Mouse (Mus musculus) right cerebral cortex, adult 18-20 months (tissue): ENCODE measurements at regions not wholly inside any gene's neighbourhood (a gene's known extent, or its start where the extent isn't known, plus 50 kb on each side); places are given as distances from the start of the nearest gene placed in this dataset.
A peak's percentile ranks its signal among the peaks of the same experiment; 100 is the strongest.

ENCODE experiments used
- DNase-seq: peaks from one replicate; pipeline ENCODE4 v3.0.0; 2022; ENCODE audit warnings: mixed read lengths

- no peak for DNase-seq
These were observed 317.3 kb upstream of the C030005K15Rik start for GRCm38 (mm10) chr10:98043873-98044272.

GRCm38 (mm10) chr10:98044579-98044978 is 318.0 kb upstream of the C030005K15Rik start:
- DNase-seq, result no peak

GRCm38 (mm10) chr10:98073432-98073831 is 346.9 kb upstream of the C030005K15Rik start:
- DNase-seq, result no peak

GRCm38 (mm10) chr10:98084881-98085280 is 358.3 kb upstream of the C030005K15Rik start:
- DNase-seq, result no peak

GRCm38 (mm10) chr10:98116296-98116695 is 389.7 kb upstream of the C030005K15Rik start:
- no peak for DNase-seq

- DNase-seq, result no peak
These were observed 399.2 kb upstream of the C030005K15Rik start for GRCm38 (mm10) chr10:98125713-98126112.

- DNase-seq, result no peak
These were observed 408.5 kb upstream of the C030005K15Rik start for GRCm38 (mm10) chr10:98135026-98135425.

- DNase-seq, result no peak
These were observed 419.2 kb upstream of the C030005K15Rik start for GRCm38 (mm10) chr10:98145773-98146172.

- no peak for DNase-seq
These were observed 420.7 kb upstream of the C030005K15Rik start for GRCm38 (mm10) chr10:98146998-98147863.

- no peak for DNase-seq
These were observed 429.4 kb upstream of the C030005K15Rik start for GRCm38 (mm10) chr10:98155982-98156381.

- no peak for DNase-seq
These were observed 459.1 kb upstream of the C030005K15Rik start for GRCm38 (mm10) chr10:98185666-98186065.

GRCm38 (mm10) chr10:98196852-98197251 is 470.3 kb upstream of the C030005K15Rik start:
- no peak for DNase-seq

- DNase-seq, result no peak
These were observed 483.7 kb upstream of the C030005K15Rik start for GRCm38 (mm10) chr10:98210246-98210645.

- peak; percentile 46 for DNase-seq
These were observed 486.5 kb upstream of the C030005K15Rik start for GRCm38 (mm10) chr10:98212876-98213587.

- no peak for DNase-seq
These were observed 504.5 kb upstream of the C030005K15Rik start for GRCm38 (mm10) chr10:98231017-98231416.

GRCm38 (mm10) chr10:98231705-98232235 is 505.2 kb upstream of the C030005K15Rik start:
- DNase-seq, result no peak

GRCm38 (mm10) chr10:98248311-98248710 is 521.8 kb upstream of the C030005K15Rik start:
- DNase-seq, result no peak

GRCm38 (mm10) chr10:98257980-98258707 is 531.6 kb upstream of the C030005K15Rik start:
- no peak for DNase-seq

- DNase-seq, result no peak
These were observed 532.7 kb upstream of the C030005K15Rik start for GRCm38 (mm10) chr10:98259283-98259682.

GRCm38 (mm10) chr10:98268511-98268910 is 542.0 kb upstream of the C030005K15Rik start:
- no peak for DNase-seq

- DNase-seq, result no peak
These were observed 565.1 kb upstream of the C030005K15Rik start for GRCm38 (mm10) chr10:98291617-98292016.

GRCm38 (mm10) chr10:98292140-98292539 is 565.6 kb upstream of the C030005K15Rik start:
- DNase-seq, result no peak

GRCm38 (mm10) chr10:98305667-98306066 is 579.1 kb upstream of the C030005K15Rik start:
- DNase-seq, result no peak
